Mouse (Mus musculus): ENCODE data around the gene Rnf150.

- TF ChIP-seq POLR2A (IDR thresholded peaks at IDR 0.05; ENCODE audit: extremely low read depth, insufficient read depth, low read length) (no peak), CTCF (IDR thresholded peaks at IDR 0.05; ENCODE audit: extremely low read depth, insufficient read depth, low read length) (no peak)
These were observed 19.5 kb upstream of the Rnf150 start for GRCm38 (mm10) chr8:82843697-82844096.

Data from cortical plate, adult 2 months (tissue).